Mouse (Mus musculus): Measurements from ENCODE around the gene Rps6kb2.
A peak's percentile ranks its signal among the peaks of the same experiment; 100 is the strongest.

Gene Rps6kb2

DNA sequence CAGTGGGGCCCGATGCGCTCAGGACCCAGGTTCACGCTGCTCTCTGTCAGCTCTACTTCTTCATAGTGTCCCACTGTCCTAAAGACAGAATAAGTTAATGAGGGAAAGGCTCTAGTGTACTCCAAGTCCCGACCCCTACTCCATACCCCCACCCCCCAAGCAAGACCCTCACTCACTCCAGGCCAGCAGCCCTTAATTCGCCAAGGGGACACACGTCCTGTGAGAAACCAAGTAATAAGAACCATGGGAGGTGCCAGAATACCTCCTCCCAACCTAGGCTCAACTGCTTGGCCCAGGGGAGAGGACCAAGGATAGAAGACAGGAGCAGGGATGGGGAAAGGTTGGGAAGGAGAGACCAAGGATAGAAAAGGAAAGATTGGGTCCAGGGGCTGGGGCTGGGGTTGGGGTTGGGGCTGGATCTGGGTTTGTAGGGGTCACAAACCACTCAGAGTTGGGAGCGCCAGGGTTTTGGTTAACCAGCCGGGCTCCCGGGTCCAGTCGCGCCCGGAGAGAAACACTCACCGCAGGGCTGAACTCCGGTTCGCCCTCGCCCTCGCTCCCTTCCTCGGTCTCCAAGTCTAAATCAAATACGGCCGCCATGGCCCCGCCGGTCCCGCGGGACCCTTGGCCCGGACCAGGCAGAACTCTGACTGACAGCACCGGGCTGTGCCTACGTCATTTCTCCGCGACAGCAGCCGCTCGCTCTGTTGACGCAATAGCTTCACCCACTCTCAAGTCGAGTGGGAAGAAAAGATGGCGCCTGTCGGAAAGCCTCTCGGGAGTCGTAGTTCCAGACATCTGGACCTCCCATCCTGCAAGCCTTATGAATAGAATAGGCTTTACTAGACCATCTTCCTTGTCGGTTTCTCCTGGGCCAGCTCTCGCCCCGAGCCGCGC, at the start of gene Rps6kb2:
TSS of gene Rps6kb2 (minus strand) at position 709 of the 897 bp plus-strand sequence.
- peak; percentile 88 for ATAC-seq (ENCODE audit: low TSS enrichment)

DNA sequence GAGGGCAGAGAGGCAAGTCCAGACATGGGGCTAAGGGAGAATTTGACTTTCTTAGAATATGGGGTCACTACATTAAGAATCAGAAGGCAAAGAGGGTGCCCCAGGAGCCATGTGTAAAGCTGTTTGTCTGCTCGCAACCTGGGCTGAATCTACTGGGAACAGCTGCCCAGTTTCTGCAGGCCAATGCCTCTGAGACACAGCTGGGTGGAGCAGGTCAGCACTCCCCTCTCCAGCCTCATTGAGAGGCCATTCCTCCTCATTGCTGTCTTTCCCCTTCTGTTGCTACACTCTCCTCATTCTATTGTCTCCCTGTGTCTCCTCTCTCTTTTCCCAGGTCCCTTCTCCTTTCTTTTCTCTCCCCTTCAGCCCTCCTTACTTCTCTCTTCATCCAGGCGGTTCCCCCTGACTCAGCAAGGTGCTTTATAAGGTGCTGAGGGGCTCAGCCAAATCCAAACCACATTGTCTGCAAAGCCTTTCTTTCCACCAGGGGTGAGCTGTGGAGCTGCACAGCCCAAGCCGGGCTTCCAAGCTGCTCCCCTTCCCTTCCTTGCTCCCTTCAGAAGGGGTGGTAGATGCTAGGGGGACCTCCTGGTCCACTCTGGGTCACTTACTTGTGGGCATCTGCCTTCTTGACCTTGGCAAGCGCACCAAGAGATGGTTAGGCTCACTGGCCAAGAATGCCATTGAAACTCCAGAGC, 48.9 kb upstream of the Rps6kb2 start:
- no peak for ATAC-seq (ENCODE audit: low TSS enrichment)

DNA sequence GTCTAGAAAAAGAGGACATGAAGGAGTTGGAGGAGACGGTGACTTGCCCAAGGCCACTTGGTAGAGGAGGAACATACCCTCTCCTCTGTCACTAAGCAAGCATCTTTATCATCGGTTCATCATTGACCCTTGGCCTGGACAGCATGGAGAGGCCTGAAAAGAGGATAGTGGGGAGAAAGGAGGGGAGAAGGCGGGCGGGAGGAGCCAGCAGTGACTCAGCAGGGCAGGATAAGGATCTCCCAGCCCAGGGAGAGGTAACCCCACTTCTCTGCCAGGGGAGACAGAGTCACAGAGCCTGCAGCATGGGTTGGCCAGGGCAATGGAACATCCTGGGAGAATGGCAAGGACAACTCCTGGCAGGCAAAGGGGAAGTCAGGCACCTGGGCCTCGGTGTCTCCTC, 45.4 kb upstream of the Rps6kb2 start:
- no peak for ATAC-seq (ENCODE audit: low TSS enrichment)

DNA sequence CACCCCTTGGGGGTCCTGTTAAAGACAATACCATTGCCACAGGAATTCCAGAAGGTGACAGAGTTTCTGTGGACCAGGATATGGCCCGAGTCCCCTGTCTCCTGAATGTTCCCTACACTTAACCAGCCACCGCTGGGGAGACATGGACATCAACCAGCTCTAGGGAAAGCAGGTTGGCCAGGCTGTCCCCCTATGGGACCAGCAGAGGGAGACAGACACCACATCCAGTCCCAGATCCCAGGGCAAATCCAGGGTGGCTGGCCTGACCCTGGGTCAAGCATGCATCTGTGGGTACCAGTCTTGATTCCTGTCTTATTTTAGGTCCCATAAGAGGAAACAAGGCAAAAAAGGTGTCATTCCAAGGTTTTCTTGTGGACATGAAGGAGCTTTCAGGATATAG, 43.8 kb upstream of the Rps6kb2 start:
- 0 out of 2 replicates have a peak, but pooled peaks have one; percentile 50 for ATAC-seq (ENCODE audit: low TSS enrichment)

DNA sequence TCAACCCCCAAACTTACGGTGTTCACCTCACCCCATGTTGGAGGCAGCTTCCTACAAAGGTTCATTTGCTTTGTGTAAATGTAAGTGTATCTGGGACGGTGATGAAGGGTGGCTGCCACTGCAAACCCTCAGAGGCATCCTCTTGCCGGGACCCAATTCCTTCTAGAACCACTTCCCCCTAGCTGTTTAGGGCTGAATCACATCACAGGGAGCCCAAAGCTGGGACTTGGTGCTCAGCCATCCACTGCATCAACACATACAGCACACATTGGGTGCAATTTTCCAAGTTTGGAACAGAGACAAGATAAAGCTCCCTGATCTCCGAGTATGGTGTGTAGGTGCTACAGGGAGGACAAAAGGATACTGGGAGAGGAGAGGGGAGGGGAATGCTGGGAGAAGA, 41.7 kb upstream of the Rps6kb2 start:
- no peak for ATAC-seq (ENCODE audit: low TSS enrichment)

DNA sequence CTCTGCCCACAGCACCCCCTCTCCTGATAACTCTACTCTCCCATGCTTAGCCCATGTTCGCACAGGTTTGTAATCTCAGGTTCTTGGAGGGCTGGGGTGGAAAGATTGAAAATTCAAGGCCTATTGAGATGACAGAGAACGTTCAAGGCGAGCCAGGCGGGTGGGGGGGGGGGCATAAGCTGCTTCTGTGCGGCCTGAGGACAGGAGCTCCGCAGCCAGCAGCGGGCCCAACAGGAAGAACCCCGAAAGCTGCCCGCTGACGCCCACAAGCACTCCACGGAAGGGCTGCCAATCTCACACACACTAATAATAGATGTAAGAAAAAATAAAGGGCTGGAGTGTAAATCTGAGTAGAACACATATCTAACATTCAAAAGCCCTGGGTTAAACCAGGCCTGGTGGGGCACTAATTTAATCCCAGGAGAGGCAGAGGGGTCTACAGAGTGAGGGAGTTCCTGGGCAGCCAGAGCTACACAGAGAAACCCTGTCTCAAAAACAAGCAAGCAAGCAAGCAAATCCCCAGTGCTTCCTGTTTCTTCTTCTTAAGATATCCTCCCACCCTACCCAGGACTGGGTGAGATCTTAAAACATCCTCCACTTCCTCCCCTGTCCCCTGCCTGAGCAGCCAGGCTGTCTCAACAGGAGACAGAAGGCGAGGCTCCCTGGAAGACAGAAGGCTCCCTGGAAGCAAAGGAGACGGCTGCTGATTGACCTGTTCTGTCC, 40.6 kb upstream of the Rps6kb2 start:
- ATAC-seq (ENCODE audit: low TSS enrichment) = peak; percentile 56; the same call in 1 of the 2 replicates

DNA sequence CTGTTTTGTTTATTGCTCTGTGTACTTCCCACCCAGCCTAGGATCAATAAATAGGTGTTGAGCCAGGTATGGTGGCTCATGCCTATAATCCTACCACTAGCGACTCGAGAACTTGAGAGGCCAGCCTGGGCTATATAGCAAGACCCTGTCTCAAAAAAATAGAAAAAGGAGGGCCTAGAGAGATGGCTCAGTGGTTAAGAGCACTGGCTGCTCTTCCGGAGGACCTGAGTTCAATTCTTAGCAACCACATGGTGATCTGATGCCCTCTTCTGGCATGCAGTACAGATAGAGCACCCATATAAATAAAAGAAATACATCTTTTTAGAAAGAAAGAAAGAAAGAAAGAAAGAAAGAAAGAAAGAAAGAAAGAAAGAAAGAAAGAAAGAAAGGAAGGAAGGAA, 40.0 kb upstream of the Rps6kb2 start:
- no peak for ATAC-seq (ENCODE audit: low TSS enrichment)

DNA sequence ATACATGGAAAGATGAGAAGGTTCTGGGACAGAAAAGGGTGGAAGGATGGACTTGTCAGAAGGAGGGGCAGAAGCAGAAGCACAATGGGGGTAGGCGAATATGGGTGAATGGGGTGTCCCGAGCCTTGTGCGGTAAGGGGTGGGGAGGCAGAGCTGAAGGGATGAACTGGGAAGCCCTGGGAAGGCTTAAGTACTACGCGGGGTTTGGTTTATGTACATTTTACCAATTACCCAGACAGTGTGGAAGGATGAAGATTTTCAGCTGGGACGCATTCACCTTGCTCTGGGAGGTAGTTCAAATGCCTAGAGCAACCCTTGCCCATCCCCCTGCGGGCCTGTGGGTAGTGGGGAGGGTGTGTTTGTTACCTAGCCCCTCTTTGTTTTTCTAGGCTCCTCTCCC, 39.0 kb upstream of the Rps6kb2 start:
- ATAC-seq (ENCODE audit: low TSS enrichment) = 0 out of 2 replicates have a peak, but pooled peaks have one; percentile 22

DNA sequence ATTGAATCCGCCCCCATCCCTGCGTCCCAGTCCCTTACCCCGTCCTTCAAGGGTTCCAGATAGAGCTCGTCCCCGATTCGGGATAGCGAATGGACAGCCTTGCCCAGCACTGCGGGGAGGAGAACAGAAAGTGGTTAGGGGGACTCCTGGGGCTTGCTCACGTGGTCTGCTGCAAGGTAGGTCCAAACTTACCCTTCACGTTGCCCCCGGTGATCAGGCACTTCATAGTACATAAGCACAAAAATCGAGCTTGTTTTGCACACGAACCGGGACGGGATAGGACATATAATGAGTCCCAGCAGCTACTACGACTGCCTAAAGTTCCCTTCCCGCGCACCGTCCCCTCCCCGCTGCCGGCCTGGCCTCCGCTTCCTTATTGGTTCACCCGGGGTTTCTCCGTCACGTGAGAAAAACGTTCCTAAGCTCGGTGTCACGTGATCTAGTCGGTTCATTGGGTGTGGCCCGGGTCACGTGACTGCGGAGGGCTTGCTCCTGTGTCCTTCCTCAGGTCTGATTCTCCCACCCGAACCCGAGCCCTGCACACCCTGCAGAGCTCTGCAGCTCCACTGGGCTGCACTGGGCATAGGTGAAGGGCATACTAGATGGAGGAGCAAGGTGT, 38.2 kb upstream of the Rps6kb2 start, which contains the start of gene Rad9a:
TSS of gene Rad9a (minus strand) at position 372 of the 619 bp plus-strand sequence.
- peak; percentile 42 for ATAC-seq (ENCODE audit: low TSS enrichment)

DNA sequence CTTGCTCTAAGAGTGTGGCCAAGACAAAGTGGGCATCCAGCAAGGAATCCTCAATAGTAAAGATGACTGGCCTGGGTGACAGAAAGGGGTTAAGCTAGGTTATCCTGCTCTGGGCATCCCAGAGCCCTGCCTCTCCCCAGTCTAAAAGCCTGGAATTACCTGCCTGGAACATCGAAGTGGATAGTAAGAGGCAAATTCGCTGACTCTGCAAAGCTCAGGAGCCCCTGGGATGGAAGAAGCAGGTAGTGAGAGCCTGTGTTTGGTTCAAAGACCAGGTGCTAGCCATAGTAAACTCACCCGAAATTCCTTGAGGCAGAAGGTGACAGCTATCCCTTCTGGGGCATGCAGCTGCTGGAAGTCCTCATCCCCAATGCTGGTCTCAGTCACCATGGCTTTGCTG, 34.0 kb upstream of the Rps6kb2 start:
- no peak for ATAC-seq (ENCODE audit: low TSS enrichment)

DNA sequence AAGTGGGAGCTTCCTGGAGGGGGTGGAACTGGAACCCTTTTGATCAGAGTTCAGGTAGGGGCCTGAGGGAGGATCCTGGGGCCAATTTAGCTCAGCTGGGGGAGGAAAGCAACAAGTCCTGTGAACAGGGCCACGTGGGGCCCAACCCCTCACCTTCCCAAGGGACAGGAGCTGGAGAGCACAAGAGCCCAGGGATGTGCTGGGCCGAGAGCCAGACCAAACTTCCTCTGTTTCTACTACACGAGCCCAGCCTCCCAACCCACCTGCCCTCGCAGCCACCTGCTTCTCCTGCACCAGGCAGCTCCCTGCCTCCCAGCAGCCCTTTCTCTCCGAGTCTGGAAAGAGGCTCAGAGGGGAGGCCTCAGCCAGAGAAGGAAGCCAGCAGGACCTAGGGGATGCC, 33.4 kb upstream of the Rps6kb2 start:
- no peak for ATAC-seq (ENCODE audit: low TSS enrichment)

DNA sequence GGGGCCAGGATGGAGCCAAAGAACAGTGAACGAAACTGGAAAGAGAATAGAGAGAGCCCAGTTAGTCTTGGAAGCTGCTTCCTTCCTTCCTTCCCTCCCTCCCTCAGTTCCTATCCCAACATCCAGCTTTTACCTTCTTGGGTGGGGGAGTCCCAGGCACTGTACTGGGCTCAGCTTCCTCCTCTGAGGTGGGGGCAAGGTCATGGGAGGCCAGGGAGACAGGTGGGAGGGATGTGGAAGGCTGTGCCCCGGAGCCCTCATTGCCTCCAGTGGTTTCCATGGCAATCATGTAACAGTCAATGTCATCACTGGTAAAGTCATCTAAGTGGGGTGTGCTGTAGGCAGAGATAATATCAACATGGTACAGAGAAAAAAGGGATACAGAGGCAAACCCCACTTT, 32.9 kb upstream of the Rps6kb2 start:
- ATAC-seq (ENCODE audit: low TSS enrichment) = no peak

DNA sequence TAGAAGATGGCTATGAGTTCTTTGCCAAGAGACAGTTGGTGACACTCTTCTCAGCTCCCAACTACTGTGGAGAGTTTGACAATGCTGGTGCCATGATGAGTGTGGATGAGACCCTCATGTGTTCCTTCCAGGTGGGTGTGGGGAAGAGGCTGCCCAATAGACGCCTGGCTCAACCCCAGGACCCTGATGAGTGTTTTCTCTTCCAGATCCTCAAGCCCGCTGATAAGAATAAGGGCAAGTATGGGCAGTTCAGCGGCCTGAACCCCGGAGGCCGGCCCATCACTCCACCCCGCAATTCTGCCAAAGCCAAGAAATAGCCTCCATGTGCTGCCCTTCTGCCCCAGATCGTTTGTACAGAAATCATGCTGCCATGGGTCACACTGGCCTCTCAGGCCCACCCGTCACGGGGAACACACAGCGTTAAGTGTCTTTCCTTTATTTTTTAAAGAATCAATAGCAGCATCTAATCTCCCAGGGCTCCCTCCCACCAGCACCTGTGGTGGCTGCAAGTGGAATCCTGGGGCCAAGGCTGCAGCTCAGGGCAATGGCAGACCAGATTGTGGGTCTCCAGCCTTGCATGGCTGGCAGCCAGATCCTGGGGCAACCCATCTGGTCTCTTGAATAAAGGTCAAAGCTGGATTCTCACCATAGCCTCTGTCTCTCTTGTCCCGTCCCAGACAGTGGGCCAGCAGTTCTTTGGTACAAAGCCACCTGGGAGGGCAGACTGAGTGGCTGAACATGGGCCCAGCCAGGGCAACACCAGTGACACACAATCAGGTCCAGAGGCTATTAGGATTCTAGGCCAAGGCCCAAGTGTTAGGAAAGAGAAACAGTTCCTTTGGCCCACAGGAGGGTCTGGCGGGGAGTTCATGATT, 31.9 kb upstream of the Rps6kb2 start:
- no peak for ATAC-seq (ENCODE audit: low TSS enrichment)

DNA sequence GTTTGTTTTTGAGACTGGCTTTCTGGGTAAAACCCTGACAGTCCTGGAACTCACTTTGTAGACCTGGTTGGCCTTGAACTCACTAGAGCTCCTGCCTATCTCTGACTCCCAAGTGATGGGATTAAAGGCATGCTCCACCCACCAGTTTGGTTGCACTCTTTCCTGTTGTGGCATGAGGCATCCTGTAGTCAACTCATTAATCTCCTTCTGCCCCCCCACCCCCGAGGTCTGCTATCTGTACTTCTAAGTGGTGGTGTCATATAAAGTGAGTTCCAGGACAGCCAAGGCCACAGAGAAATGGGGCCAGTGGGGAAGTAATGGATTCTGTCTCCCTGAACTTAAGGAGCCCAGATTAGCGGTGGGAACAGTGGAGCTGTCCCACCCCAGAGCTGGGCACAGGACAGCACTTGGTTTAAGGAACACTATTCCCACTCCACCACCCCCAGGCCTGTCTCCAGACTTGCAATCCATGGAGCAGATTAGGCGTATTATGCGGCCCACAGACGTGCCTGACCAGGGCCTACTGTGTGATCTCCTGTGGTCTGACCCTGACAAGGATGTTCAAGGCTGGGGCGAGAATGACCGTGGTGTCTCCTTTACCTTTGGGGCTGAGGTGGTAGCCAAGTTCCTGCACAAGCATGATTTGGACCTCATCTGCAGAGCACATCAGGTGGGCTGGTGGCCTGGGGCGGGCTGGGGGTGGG, 31.0 kb upstream of the Rps6kb2 start:
- no peak for ATAC-seq (ENCODE audit: low TSS enrichment)

DNA sequence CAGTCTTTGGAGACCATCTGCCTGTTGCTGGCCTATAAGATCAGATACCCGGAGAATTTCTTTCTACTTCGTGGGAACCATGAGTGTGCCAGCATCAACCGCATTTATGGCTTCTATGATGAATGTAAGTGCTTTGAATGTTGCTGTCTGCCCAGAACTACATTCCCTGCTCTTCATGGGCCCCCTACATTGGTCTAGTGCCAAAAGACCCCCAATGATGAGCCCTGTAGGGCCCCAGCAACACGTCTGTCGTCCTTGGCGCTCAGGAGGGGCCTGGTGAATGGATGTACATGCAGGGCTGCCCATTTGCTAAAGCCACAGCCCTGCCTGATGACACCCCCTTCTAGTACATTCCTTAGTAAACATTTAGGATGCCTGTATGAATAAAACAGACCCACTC, 30.0 kb upstream of the Rps6kb2 start:
- ATAC-seq (ENCODE audit: low TSS enrichment) = no peak

DNA sequence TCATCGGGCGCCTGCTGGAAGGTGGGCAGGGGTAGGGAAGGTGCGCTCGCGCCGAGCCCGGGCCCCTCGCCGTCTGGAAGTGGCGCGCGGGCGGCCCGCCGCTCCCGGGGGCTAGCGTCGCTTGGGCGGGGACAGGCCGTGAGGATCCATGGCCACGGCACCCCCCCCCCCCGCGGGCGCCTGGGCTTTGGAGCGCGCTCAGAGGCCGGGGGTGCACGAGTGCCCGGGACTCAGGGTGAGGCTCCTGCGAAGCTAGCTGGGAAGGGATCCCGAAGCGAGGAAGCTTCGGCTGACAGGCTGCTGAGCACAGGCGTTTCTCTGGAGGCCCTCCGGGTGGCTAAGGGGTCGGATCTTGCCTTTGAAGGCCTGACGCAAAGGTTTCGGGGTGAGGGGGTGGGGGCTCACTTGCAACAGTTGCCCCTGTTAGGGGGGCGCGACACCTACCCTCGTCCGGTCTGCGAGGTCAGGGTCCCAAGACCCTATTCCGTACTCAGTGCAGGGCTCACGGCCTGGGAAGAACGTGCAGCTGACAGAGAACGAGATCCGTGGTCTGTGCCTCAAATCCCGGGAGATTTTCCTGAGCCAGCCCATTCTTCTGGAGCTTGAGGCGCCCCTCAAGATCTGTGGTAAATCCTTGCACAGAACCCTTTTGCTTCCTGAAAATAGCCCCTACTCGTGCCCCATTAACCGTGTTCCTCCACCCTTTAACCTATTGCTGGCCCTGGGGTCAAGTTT, 29.3 kb upstream of the Rps6kb2 start:
- ATAC-seq (ENCODE audit: low TSS enrichment) = peak; percentile 15

DNA sequence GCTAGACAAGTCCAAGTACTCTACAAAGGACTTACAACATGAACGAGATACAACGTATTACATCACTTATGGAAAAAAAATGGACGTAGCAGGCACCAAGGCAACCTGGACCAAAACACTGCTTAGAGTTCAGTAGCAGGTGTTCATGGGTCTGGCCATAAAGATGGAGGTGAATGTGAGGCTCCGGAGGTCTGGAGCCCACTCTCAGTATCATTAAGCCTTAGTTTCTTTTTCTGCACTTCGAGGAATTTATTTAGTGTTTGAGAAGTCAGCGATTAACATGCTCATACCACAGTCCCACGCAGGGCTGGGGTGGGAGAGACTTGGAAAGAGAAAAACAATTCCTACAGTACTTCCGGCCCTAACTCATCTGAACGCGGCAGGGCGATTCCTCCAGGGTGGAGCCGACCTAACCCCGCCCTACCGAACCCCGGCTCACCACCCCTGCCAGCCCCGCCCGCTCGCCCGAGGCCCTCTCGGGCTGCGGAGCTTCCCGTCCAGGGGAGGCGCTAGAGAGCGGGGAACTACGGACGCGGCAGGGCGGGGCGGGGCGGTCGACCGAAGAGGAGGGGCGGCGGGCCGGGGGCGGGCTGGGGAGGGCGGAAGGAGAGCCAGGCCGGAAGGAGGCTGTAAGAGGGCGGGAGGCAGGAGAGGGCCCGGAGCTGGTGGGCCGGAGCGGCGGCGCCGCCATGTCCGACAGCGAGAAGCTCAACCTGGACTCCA, 28.5 kb upstream of the Rps6kb2 start, which contains the start of gene Ppp1ca:
TSS of gene Ppp1ca (plus strand) at position 538 of the 723 bp plus-strand sequence.
- ATAC-seq (ENCODE audit: low TSS enrichment) = peak; percentile 72

DNA sequence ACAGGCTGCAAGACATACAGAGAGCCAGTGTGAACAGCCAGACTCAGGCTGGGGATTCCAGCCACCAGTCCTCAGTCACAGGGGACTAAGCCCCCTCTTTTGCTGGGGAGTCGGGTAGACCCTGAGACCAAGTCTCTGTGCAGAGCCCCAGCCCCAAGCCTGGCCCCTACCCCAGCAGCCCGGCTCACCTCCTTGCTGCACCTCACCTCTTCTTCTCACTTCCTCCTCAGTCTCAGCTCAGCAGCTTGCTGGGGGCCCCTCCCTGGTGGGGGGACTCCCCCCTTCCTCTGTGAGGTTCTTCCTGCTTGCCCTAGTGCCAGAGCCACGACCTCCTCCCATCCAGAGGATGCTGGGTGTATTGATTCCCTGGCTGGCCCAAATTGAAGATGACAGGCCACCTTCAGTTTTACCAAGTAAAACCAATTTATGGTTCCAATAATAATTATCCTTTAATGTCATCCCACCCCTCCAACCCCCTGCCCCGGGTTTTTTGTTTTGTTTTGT, 27.7 kb upstream of the Rps6kb2 start, which contains the start of gene Tbc1d10c:
TSS of gene Tbc1d10c (minus strand) at position 454 of the 504 bp plus-strand sequence.
- no peak for ATAC-seq (ENCODE audit: low TSS enrichment)

Data from frontal cortex, adult (tissue).